15 mouse cellular contexts compared by ENCODE assay signal in the genomic region with DNA sequence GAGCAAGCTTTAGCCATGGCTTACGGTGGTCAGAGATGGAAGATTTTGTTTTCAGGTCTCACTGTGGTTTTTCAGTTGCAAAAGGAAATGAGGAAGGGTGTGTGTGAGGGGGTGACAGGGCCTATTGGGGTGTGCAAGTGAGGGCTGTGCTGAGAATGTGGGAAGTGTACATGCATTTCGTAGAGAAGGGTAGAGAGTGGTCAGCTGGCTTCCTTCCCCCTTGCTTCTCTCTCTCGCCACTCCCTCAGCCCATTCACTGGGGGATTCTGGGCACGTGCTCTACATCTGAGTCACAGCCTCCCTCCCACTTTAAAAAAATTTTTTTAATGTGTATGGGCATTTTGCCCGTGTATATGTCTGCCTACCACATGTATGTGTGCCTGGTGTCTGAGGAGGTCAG. TPM values are rescaled to one million over a fixed set of nuclear protein-coding genes. Genes with fewer than 3 reads are reported as not detected.
A peak's percentile ranks its signal among the peaks of the same experiment; 100 is the strongest.
DNase-seq lines count a peak whose midpoint lies in the region; TF ChIP-seq lines count a peak whose summit lies in the region.
"Had no signal": no experiment of that assay in that cellular context is flagged by ENCODE, and none has a peak within 500 bp of the region (broad histone marks: within the 10 kb centered on the region; RNA-seq: fewer than 3 reads in every experiment).

No protein-coding gene starts in this region.

- WGBS in heart, embryonic 10.5 days: 68% methylated on average over 5 of the region's 5 CpGs
- WGBS in macrophage (ENCODE audit: missing documents): 0% methylated on average over 5 of the region's 5 CpGs
- WGBS in cerebellum, adult 2 months: 67% methylated on average over 5 of the region's 5 CpGs

- no peak overlapping the region for H3K27ac ChIP-seq in heart, embryonic 10.5 days
- H3K27ac ChIP-seq in macrophage: peak overlapping the region; percentile 84
- H3K27ac ChIP-seq in cerebellum, adult 2 months (ENCODE audit: insufficient read depth, low read length): no peak overlapping the region
- H3K27ac ChIP-seq: forebrain, embryonic 12.5 days; limb, embryonic 15.5 days had no signal

- peaks cover 14% of the 10 kb centered on the region for H3K36me3 ChIP-seq in heart, embryonic 10.5 days
- peaks cover 41% of the 10 kb centered on the region for H3K36me3 ChIP-seq in macrophage (ENCODE audit: inconsistent target)
- H3K36me3 ChIP-seq: limb, embryonic 15.5 days had no signal

- DNase-seq in heart, adult 11 months: peak; percentile 97
- no peak for DNase-seq in heart, embryonic 10.5 days (ENCODE audit: low spot score)
- DNase-seq in thymus, postnatal 14 days: peak; percentile 18
- no peak for DNase-seq in thymus, postnatal 0 days (ENCODE audit: low spot score)
- no peak for DNase-seq in cerebellum, adult 11-12 months
- no peak for DNase-seq in cerebellum, adult 9-11 months
- no peak for DNase-seq in cerebellum, adult 2 months
- DNase-seq: right cerebral cortex, adult 18-20 months; thymus, postnatal 36 days had no signal

- TF ChIP-seq CTCF in cerebellum, adult 2 months (IDR thresholded peaks at IDR 0.05; ENCODE audit: borderline replicate concordance, insufficient read depth, low read depth, low read length): no peak

- no peak overlapping the region for H3K4me3 ChIP-seq in heart, embryonic 10.5 days
- no peak overlapping the region for H3K4me3 ChIP-seq in macrophage (ENCODE audit: inconsistent target)
- H3K4me3 ChIP-seq in cerebellum, adult 2 months (replicated peaks; ENCODE audit: insufficient read depth, low read depth, low read length): no peak overlapping the region
- H3K4me3 ChIP-seq: forebrain, embryonic 12.5 days; limb, embryonic 15.5 days had no signal

- peaks cover 7% of the 10 kb centered on the region; the same call in 1 of the 2 replicates for H3K4me1 ChIP-seq in heart, embryonic 10.5 days
- no peaks in the 10 kb centered on the region for H3K4me1 ChIP-seq in cerebellum, adult 2 months (ENCODE audit: control insufficient read depth, insufficient read depth, low read length)
- H3K4me1 ChIP-seq: forebrain, embryonic 12.5 days had no signal

- no peaks in the 10 kb centered on the region for H3K27me3 ChIP-seq in heart, embryonic 10.5 days (ENCODE audit: insufficient read depth, poor library complexity, severe bottlenecking)
- no peaks in the 10 kb centered on the region for H3K27me3 ChIP-seq in cerebellum, adult 2 months (ENCODE audit: control insufficient read depth, insufficient read depth, low read length)
- H3K27me3 ChIP-seq: forebrain, embryonic 12.5 days; limb, embryonic 15.5 days had no signal

- H3K9me3 ChIP-seq in heart, embryonic 10.5 days: no peaks in the 10 kb centered on the region
- H3K9me3 ChIP-seq: forebrain, embryonic 12.5 days; limb, embryonic 15.5 days had no signal

- no peak for TF ChIP-seq POLR2A in cerebellum, adult 2 months (IDR thresholded peaks at IDR 0.05; ENCODE audit: borderline replicate concordance, insufficient read depth, low read length)

- peaks cover 70% of the 10 kb centered on the region for H3K79me2 ChIP-seq in macrophage (ENCODE audit: inconsistent target)

RNA-seq across cellular contexts. Expression of a gene that starts 7.7 kb away (rescaled TPM):
- polyA plus RNA-seq in heart, embryonic 10.5 days (2016; fragmentation: Nextera tagmentation; extraction: Ambion mirVana): 2.9 and 4.1 TPM in 2 replicates
- 6.7 and 6.9 TPM in 2 replicates for polyA plus RNA-seq in thymus, postnatal 0 days (2015; fragmentation: Nextera tagmentation; extraction: Ambion mirVana)
- total RNA-seq in macrophage (2018; cell fraction: chromatin; rRNA removed): 1,000 to 10,000 TPM in 1 of 26 experiments, 100 to 1,000 TPM in 25; 103 to 1,091 (median 578) TPM
- total RNA-seq in macrophage (2018; cell fraction: cytosol; rRNA removed): 100 to 1,000 TPM; 220 to 372 (median 288) TPM
- 100 to 1,000 TPM in 25 of 26 experiments, 10 to 100 TPM in 1; 99.9 to 631 (median 425) TPM for total RNA-seq in macrophage (2018; cell fraction: nucleus; rRNA removed)
- 185 to 303 TPM (median 275 TPM) in 3 replicates for polyA plus RNA-seq in macrophage (2018)
- 2.1 and 3.0 TPM in 2 replicates for polyA plus RNA-seq in cerebellum, adult 2 months (2012; rRNA removed)

RNA-seq across cellular contexts. Expression of a gene that starts 26.0 kb away (rescaled TPM):
- 271 and 300 TPM in 2 replicates for polyA plus RNA-seq in heart, embryonic 10.5 days (2016; fragmentation: Nextera tagmentation; extraction: Ambion mirVana)
- polyA plus RNA-seq in thymus, postnatal 0 days (2015; fragmentation: Nextera tagmentation; extraction: Ambion mirVana): 262 and 278 TPM in 2 replicates
- total RNA-seq in macrophage (2018; cell fraction: chromatin; rRNA removed): 100 to 1,000 TPM in 23 of 26 experiments, 10 to 100 TPM in 3; 50.1 to 375 (median 230) TPM
- total RNA-seq in macrophage (2018; cell fraction: cytosol; rRNA removed): 100 to 1,000 TPM in 3 of 26 experiments, 10 to 100 TPM in 23; 48.7 to 120 (median 76.1) TPM
- 100 to 1,000 TPM in 20 of 26 experiments, 10 to 100 TPM in 6; 41.1 to 290 (median 182) TPM for total RNA-seq in macrophage (2018; cell fraction: nucleus; rRNA removed)
- 65.2 to 94.5 TPM (median 74.5 TPM) in 3 replicates for polyA plus RNA-seq in macrophage (2018)
- polyA plus RNA-seq in cerebellum, adult 2 months (2012; rRNA removed): 113 and 116 TPM in 2 replicates

RNA-seq across cellular contexts. Expression of a gene that starts 32.2 kb away (rescaled TPM):
- 435 and 453 TPM in 2 replicates for polyA plus RNA-seq in heart, embryonic 10.5 days (2016; fragmentation: Nextera tagmentation; extraction: Ambion mirVana)
- polyA plus RNA-seq in thymus, postnatal 0 days (2015; fragmentation: Nextera tagmentation; extraction: Ambion mirVana): 385 and 414 TPM in 2 replicates
- 100 to 1,000 TPM; 156 to 239 (median 217) TPM for total RNA-seq in macrophage (2018; cell fraction: chromatin; rRNA removed)
- total RNA-seq in macrophage (2018; cell fraction: cytosol; rRNA removed): 100 to 1,000 TPM; 134 to 180 (median 160) TPM
- 100 to 1,000 TPM; 156 to 225 (median 183) TPM for total RNA-seq in macrophage (2018; cell fraction: nucleus; rRNA removed)
- 92.6 to 190 TPM (median 145 TPM) in 3 replicates for polyA plus RNA-seq in macrophage (2018)
- 371 and 379 TPM in 2 replicates for polyA plus RNA-seq in cerebellum, adult 2 months (2012; rRNA removed)

RNA-seq across cellular contexts. Expression of a gene that starts 47.1 kb away (rescaled TPM):
- not detected in 2 replicates for polyA plus RNA-seq in heart, embryonic 10.5 days (2016; fragmentation: Nextera tagmentation; extraction: Ambion mirVana)
- 0.08 and 0.09 TPM in 2 replicates for polyA plus RNA-seq in thymus, postnatal 0 days (2015; fragmentation: Nextera tagmentation; extraction: Ambion mirVana)
- not detected for total RNA-seq in macrophage (2018; cell fraction: chromatin; rRNA removed)
- under 1 TPM in 2 of 26 experiments, not detected in 24; 0.05 to 0.06 TPM for total RNA-seq in macrophage (2018; cell fraction: cytosol; rRNA removed)
- total RNA-seq in macrophage (2018; cell fraction: nucleus; rRNA removed): not detected
- not detected in 3 replicates for polyA plus RNA-seq in macrophage (2018)
- 0.05 TPM in 1 of 2 replicates, not detected in the other for polyA plus RNA-seq in cerebellum, adult 2 months (2012; rRNA removed)
- total RNA-seq: gastrocnemius, postnatal 4 days had no signal
- polyA plus RNA-seq: hindbrain, embryonic 11.5 days; neural tube, embryonic 11.5 days had no signal

RNA-seq across cellular contexts. Expression of a gene that starts 54.9 kb away (rescaled TPM):
- polyA plus RNA-seq in heart, embryonic 10.5 days (2016; fragmentation: Nextera tagmentation; extraction: Ambion mirVana): 2.1 TPM in 2 replicates
- polyA plus RNA-seq in thymus, postnatal 0 days (2015; fragmentation: Nextera tagmentation; extraction: Ambion mirVana): 1.3 TPM in 2 replicates
- total RNA-seq in macrophage (2018; cell fraction: chromatin; rRNA removed): 10 to 100 TPM; 11.8 to 85.0 (median 49.1) TPM
- total RNA-seq in macrophage (2018; cell fraction: cytosol; rRNA removed): 10 to 100 TPM; 12.8 to 32.5 (median 20.5) TPM
- total RNA-seq in macrophage (2018; cell fraction: nucleus; rRNA removed): 10 to 100 TPM; 18.9 to 60.9 (median 39.2) TPM
- 12.7 to 25.8 TPM (median 14.6 TPM) in 3 replicates for polyA plus RNA-seq in macrophage (2018)
- polyA plus RNA-seq in cerebellum, adult 2 months (2012; rRNA removed): 54.2 and 59.1 TPM in 2 replicates

Comparison
In these comparisons a context has a peak if more than half of its experiments do, and no peak if none do; other contexts are left out.
1. DNase-seq: peak in heart, adult 11 months (single experiment) and thymus, postnatal 14 days (single experiment); none in heart, embryonic 10.5 days (single experiment), thymus, postnatal 0 days (single experiment), cerebellum, adult 11-12 months (single experiment), cerebellum, adult 9-11 months (single experiment) and cerebellum, adult 2 months (0 of 2).
2. RNA of a gene that starts 7.7 kb away (polyA plus RNA-seq): 185 to 303 TPM in macrophage; 6.7 to 6.9 TPM in thymus, postnatal 0 days, 2.9 to 4.1 TPM in heart, embryonic 10.5 days and 2.1 to 3.0 TPM in cerebellum, adult 2 months; every median in the first group is over 10 times any median in the second.